Mouse (Mus musculus) lung, postnatal 0 days (tissue): ENCODE data around the gene Magea1. TPM values are rescaled to one million over a fixed set of nuclear protein-coding genes. Genes with fewer than 3 reads are reported as not detected.
"Not testable (repeated sequence)": the region's sequence is repeated elsewhere in the genome, so short reads cannot be mapped to it uniquely, and the experiment has no call there.

ENCODE experiments used
- ATAC-seq: fragments of 200-750 bp; cut with Nextera tagmentation; 2 replicates; pipeline ENCODE4 v1.8.0; 2017; ENCODE audit warnings: moderate library complexity
- DNase-seq: peaks from one replicate; pipeline ENCODE4 v3.0.0-alpha.2; 2016; ENCODE audit warnings: low spot score
- H3K27ac ChIP-seq: fragments of 300-500 bp; sonication (generic); 2 replicates; pipeline ENCODE4 v1.5.1; 2014; ENCODE audit warnings: antibody characterized with exemption, mild to moderate bottlenecking, low read length, mixed read lengths
- H3K27me3 ChIP-seq: fragments of 300-500 bp; sonication (generic); replicated peaks from 2 replicates; pipeline ENCODE4 v1.6.1; 2014; ENCODE audit warnings: low read length, mixed read lengths; ENCODE audit not compliant: insufficient read depth
- H3K36me3 ChIP-seq: fragments of 300-500 bp; sonication (generic); 2 replicates; pipeline ENCODE4 v1.6.1; 2014; ENCODE audit warnings: low read length, mixed read lengths; ENCODE audit not compliant: insufficient read depth
- H3K4me1 ChIP-seq: fragments of 300-500 bp; sonication (generic); 2 replicates; pipeline ENCODE4 v1.6.1; 2014; ENCODE audit warnings: antibody characterized with exemption, low read depth, low read length, mixed read lengths; ENCODE audit not compliant: insufficient read depth
- H3K4me2 ChIP-seq: fragments of 300-500 bp; sonication (generic); replicated peaks from 2 replicates; pipeline ENCODE4 v1.6.1; 2014; ENCODE audit warnings: low read depth, mild to moderate bottlenecking, low read length, moderate library complexity, mixed read lengths
- H3K4me3 ChIP-seq: fragments of 300-500 bp; sonication (generic); 2 replicates; pipeline ENCODE4 v1.5.1; 2014; ENCODE audit warnings: low read depth, low read length
- H3K9ac ChIP-seq: fragments of 300-500 bp; sonication (generic); replicated peaks from 2 replicates; pipeline ENCODE4 v1.6.1; 2014; ENCODE audit warnings: low read depth, mild to moderate bottlenecking
- H3K9me3 ChIP-seq: fragments of 300-500 bp; sonication (generic); 2 replicates; pipeline ENCODE4 v1.6.1; 2016; ENCODE audit warnings: low read length, mixed read lengths
- CTCF ChIP-seq: IDR thresholded peaks from 2 replicates; pipeline ENCODE4 v1.5.1; 2016; ENCODE audit warnings: antibody characterized with exemption, mild to moderate bottlenecking
- EP300 ChIP-seq: IDR thresholded peaks from 2 replicates; pipeline ENCODE4 v1.6.1; 2016; ENCODE audit warnings: antibody characterized with exemption, mild to moderate bottlenecking, control low read depth
- WGBS: fragments of 180-500 bp; shearing (Covaris S2); extraction: QIAGEN DNeasy Blood & Tissue Kit; methylation state at CpG from one replicate; pipeline ENCODE4 v1.1.7; 2014; 5-methylcytosine and 5-hydroxymethylcytosine counted together
- polyA plus RNA-seq: library from polyadenylated mRNA; unstranded; fragments of >200 nt; fragmentation: Nextera tagmentation; extraction: Ambion mirVana; gene quantifications from 2 replicates; pipeline ENCODE4 v1.2.1, GENCODE M21; 2015

Gene Magea1
- not detected in 2 replicates for polyA plus RNA-seq

DNA sequence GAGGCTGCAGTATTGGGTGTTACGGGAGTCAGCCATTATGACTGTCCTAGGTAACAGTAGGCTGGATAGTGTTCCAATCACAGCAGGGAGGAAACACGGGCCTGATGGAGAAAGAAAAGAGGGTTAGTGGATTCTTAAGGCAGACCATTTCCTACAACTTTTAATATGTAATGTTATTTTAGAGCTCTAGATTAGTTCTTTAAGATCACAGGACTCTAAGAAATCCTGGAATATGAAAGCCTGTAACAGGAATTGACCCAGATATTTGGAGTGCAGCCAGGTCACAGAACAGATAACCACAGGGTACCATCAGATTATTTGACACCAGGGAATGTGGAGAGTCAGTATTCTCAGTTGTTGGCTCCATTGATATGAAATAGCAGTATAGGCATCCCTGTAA, at the start of gene Magea1:
TSS of gene Magea1 (minus strand) at position 101 of the 400 bp plus-strand sequence.
- H3K9ac ChIP-seq, H3K27ac ChIP-seq, ATAC-seq, H3K27me3 ChIP-seq, H3K4me2 ChIP-seq, DNase-seq, H3K36me3 ChIP-seq, H3K9me3 ChIP-seq, H3K4me3 ChIP-seq, H3K4me1 ChIP-seq: not testable (repeated sequence)
- WGBS: no CpG with 5 or more reads among the region's 2 CpGs

DNA sequence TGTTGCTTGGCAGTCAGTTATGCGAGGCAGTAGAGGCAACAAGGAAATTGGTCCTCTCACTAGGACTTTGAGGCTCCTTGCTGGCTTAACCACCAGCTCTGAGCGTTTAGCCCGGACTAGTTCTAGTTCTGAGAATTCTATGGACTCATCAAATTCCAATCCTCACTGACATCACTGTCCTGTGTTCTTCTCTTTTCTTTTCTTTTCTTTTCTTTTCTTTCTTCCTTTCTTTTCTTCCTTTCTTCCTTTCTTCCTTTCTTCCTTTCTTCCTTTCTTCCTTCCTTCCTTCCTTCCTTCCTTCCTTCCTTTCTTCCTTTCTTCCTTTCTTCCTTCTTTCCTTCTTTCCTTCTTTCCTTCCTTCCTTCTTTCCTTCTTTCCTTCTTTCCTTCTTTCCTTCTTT, 38.7 kb upstream of the Magea1 start, which contains the start of gene Cldn34b2:
TSS of gene Cldn34b2 (minus strand) at position 101 of the 400 bp plus-strand sequence.
- H3K4me2 ChIP-seq, H3K27me3 ChIP-seq, H3K9ac ChIP-seq, H3K9me3 ChIP-seq, DNase-seq, H3K27ac ChIP-seq, H3K4me3 ChIP-seq, H3K4me1 ChIP-seq, H3K36me3 ChIP-seq, ATAC-seq: not testable (repeated sequence)
- 77% methylated on average over 3 of the region's 3 CpGs for WGBS

DNA sequence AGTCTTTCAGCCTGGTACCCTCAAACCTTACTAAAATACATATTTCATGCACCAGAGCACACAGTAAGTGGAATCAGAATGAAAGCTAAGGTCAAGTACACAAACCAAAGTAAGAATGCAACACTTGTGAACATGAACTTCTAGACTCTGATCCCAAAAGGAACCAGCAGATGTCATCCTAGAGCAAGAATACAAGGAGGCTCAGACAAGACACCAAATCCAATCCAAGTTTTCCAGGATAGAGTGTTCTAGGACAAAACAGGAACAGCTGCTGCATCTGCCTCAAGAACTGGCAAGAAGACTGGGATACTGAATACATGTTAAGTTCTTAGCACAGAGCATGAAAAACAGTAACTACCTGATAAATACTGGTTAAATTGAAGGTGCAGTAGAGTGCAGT, 8.4 kb upstream of the Magea1 start:
- Histone ChIP-seq H3K4me1 (no peaks in the 10 kb centered on the region), H3K27ac (no peak overlapping the region), H3K4me2 (no peak overlapping the region), H3K36me3 (no peaks in the 10 kb centered on the region), H3K9ac (no peak overlapping the region), H3K9me3 (no peaks in the 10 kb centered on the region), H3K27me3 (no peaks in the 10 kb centered on the region), H3K4me3 (no peak overlapping the region)
- ATAC-seq (no peak), DNase-seq (peak; percentile 12)
- no peak for TF ChIP-seq EP300
- peak; percentile 54 for TF ChIP-seq CTCF

DNA sequence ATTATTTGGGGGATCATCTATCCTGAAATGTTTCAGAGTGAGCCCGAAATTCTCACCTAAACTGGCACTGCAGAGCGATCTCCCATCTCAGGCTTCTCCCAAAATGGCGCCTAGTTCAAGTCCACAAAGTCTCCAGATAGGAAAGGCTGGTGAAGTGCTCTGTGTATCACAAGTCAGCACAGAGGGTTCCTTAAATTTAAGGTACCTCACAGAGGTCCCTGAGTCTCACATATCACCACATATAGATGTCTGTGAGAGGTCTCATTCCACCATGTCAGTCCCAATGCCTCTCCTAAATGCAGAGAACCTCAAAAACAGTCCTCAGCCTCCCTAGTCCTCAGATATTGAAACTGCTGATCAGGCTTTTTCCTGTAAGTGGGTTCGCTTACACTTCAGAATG, 4.0 kb upstream of the Magea1 start, which contains the start of gene Magea2:
TSS of gene Magea2 (minus strand) at position 101 of the 400 bp plus-strand sequence.
- not testable (repeated sequence) for H3K36me3 ChIP-seq, ATAC-seq, H3K4me3 ChIP-seq, DNase-seq, H3K27me3 ChIP-seq, H3K9me3 ChIP-seq, H3K27ac ChIP-seq, H3K4me1 ChIP-seq, H3K9ac ChIP-seq, H3K4me2 ChIP-seq
- WGBS: 81% methylated on average over 2 of the region's 4 CpGs

DNA sequence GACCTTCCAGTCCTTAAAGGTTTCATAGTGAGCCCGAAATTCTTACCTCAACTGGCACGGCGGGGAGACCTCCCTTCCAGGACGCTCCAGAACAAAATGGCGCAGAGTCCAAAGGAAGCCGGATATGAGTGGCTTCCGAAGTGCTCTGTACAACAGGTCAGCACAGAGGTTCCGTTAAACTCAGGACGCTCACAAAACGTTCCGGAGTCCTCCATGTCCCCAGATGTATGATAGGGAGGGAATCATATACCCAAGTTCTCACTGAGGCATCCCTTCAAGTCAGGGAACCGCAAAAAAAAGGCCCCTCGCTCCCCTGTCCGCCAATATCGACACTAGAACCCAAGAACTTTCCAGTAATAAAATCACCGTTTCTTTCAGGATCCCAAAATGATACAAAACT, 26.5 kb downstream of the Magea1 start, which contains the start of gene Magea5:
TSS of gene Magea5 (minus strand) at position 101 of the 400 bp plus-strand sequence.
- not testable (repeated sequence) for H3K4me2 ChIP-seq, H3K9me3 ChIP-seq, H3K27ac ChIP-seq, H3K4me1 ChIP-seq, DNase-seq, H3K36me3 ChIP-seq, ATAC-seq, H3K4me3 ChIP-seq, H3K9ac ChIP-seq, H3K27me3 ChIP-seq
- 83% methylated on average over 11 of the region's 16 CpGs for WGBS

Other genes starting within 250 kb of the Magea1 start
- not detected in 2 replicates for gene Cldn34b1, start 199.5 kb downstream of the Magea1 start, polyA plus RNA-seq
- not detected in 2 replicates for gene Magea6, start 153.8 kb downstream of the Magea1 start, polyA plus RNA-seq
- gene Magea3, start 140.3 kb downstream of the Magea1 start, polyA plus RNA-seq: not detected in 2 replicates
- not detected in 2 replicates for gene Magea8, start 93.9 kb downstream of the Magea1 start, polyA plus RNA-seq
- not detected in 2 replicates for gene Magea5, start 26.6 kb downstream of the Magea1 start, polyA plus RNA-seq
- gene Magea2, start 3.9 kb upstream of the Magea1 start, polyA plus RNA-seq: not detected in 2 replicates
- not detected in 2 replicates for gene Cldn34b2, start 38.6 kb upstream of the Magea1 start, polyA plus RNA-seq
- gene Sat1, start 126.7 kb upstream of the Magea1 start, polyA plus RNA-seq: 420 and 480 TPM in 2 replicates
- gene Acot9, start 172.7 kb upstream of the Magea1 start, polyA plus RNA-seq: 73.3 and 75.0 TPM in 2 replicates